Mouse (Mus musculus) induced T-regulatory cell, adult 2 months (primary cell): ENCODE measurements around the gene Lkaaear1.

Experiments used
- DNase-seq: peaks from one replicate; pipeline ENCODE4 v3.0.0-alpha.2; 2012; ENCODE audit warnings: low read depth

The Lkaaear1 gene

DNA sequence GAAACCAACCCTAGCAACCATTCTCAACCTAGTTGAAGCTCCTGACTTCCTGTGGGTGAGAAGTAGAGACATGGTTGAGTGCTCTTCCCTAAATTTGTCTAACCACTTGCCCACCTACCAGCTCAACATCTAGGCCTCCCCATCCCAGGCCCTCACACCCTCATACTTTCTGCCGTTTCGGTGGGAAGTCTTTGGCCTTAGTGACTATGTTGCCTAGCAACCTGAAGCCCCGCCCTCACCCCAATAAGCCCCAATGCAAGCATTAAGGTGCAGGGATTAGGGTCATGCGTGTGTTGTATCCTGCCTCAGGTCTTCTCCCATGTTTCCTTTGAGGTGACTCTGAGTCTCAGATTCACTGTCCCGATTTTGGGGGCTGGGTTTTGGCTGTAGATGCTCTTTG is at the start of gene Lkaaear1:
Gene Lkaaear1, minus strand, starts transcription at position 202 of the 400 bp plus-strand sequence.
- DNase-seq: no peak

DNA sequence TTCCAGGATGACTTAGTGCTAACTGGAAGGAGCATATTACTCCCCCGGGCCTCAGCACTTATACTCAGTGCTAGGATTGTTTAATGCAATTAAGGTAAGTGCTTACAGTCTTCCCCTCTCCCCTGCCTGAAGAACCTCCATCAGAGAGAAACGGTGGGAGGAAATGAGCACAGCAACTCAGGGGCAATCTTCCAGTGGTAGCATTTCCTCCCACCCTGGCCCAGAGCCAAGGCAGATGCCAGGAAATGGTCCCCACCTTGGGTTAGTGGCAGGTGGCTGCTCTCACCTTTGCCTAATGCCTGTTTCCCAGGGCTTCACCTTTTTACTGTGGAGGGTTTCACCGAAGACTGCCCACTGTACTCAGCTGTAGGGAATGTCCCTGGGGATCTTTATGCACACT is 31.8 kb upstream of the Lkaaear1 start:
- no peak for DNase-seq

DNA sequence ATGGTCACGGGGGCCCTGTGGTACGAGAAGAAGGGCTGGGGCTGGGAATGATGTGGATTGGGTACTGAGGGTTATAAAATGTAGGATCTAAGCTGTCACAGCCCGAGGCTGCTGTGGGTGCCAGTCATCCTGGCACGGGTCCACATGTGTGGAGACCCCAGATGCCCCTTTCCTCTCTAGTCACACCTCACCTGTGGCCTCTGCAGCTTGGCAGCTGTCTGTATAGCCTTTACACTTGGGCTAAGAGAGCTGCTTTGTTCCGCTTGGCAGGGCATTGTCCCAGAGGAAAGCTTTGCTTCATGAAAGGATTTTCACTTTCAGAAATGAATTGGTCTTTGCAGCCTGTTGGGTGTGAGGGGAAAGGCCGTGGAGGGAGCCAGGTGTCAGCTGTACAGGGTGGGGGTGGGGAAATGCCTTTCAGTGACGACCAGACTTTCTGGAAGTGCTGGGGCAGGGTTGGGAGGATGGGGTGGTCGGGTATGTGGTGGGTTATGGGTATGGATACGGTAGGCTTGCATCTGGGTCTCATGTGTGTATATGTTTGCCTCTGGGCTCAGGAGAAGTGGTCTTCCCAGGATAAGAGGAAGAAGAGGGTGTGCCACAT is 29.5 kb upstream of the Lkaaear1 start:
- DNase-seq: no peak

DNA sequence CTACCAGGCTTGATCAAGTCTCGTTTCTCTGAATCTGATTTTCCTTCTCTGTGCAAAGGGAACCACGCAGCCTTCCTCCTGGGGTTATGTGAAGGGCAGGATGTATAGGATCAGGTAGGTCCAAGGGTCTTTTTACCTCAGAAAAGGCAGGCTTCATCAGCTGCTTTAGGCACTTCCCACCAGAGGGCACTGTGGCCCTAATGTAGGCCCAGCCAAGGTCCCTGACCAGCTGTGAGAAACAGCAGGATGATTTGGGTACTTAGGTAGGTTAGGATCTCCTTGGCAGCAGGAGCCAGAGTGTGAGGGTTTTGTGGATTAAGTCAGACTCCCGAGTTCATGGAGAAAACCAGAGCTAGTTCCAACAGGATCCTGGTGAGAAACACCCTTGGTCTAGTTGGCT is 24.0 kb upstream of the Lkaaear1 start:
- peak; percentile 46 for DNase-seq

DNA sequence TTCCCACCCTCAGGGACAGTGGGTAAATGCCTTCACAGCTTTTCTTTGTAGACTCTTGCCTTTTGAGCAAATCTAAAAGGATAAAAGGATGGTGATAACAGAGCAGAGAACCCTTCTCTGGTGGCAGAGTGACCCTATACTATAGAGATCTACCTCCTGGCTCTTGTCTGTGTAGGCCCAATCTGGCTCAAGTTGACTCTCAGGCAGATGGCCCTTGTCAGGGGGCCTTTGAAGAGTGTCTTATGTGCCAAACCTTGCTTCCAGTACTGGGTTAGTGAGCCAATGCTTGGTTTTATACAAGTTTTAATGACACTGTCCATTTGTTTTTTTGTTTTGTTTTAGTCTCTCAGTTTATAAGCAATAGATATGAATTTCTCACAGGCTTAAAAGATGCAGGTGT is 23.0 kb upstream of the Lkaaear1 start:
- DNase-seq: no peak

DNA sequence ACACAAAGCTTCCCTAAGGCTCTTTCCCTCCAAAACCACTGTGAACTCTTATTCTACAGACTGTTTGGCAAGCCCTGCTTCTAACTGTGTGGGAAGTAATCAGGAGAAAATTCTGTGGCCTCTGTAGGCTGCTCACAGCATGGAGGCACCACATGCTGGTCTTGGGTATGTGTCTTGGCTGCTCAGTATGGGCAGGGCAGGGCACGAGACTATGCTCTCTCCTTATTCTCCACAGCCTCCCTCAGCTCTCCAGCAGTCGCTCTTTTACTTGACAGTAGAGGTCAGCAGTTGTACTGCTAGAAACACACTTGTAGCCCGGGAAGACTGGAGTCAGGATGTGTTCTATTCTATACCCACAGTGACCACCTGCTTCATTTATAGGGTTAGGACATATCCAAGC is 21.8 kb upstream of the Lkaaear1 start:
- DNase-seq: no peak

DNA sequence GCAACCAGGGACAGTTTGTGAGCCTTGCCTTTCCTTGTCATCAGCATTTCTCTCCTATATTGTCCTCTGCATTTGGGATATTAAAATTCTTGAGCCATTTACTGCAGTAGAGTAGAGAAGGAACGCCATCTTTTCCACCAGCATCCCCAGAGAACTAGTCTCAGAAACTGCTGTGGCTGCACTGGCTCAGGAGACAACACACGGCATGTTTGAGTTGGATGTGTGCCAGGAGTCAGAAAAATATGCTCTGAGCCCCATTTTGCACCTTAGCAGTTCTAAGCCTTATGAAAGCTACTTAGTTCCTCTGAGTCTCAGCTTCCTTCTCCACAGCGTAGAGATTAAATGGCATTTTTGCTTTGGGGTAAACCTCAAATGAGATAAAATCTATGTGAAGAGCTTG is 18.7 kb upstream of the Lkaaear1 start:
- DNase-seq: no peak

DNA sequence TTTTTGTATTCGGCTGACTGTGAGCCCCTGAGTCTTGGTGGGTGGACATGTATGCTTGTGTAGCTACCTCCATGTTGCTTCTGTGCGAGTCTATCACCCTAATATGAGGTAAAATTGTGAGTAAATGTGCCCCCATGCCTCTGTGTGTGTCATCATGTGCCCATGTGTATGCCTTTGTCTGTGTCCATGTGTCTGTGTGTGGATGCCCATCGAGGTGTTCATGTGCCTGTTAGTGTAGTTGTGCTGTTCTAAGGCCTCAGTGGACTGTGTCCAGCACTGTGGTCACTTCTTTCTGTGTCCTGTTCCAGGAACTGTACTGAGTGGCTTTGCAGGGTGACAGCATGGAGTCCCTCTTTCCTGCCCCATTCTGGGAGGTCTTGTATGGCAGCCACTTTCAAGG is 17.1 kb upstream of the Lkaaear1 start:
- DNase-seq: no peak

DNA sequence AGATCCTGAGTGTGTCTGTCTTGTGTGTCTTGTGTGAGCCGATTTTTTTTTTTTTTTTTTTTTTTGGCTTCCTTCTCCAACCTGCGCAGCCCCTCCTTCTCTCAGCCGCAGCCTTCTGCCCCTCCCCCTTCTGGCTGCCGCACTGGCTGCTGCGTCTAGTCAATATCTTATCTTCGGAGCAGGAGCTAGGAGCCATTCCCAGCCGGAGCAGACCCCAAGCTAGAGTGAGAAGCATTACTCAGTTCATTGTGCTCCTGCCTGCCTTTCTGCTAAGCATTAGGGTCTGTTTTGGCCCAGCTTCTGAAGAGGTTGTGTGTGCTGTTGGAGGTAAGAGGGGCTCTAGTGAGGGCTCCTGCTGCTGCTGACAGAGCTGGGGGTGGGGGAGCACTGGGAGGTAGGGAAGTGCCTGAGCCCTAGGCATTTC is 16.7 kb upstream of the Lkaaear1 start, which contains the start of gene Oprl1:
Gene Oprl1, plus strand, starts transcription at position 114 of the 424 bp plus-strand sequence.
- DNase-seq: no peak

DNA sequence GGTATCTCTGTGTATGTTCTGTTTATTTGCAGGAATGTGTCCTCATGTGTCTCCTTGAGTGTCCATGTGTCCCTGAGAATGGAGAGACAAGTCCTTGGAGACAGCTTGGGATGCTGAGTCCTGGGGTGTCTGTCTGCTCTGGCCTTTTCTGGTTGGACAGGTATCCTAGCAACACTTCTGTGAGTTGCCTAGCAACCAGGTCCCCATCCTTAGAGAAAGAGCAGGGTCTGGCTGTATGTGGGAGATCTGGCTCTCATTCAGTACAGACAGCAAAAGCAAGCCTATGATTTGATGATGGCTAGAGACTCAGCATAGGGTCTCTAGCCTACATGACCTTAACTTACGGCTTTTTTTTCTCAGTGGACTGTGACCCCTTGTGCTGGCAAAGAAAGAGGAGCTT is 15.5 kb upstream of the Lkaaear1 start:
- DNase-seq: no peak

DNA sequence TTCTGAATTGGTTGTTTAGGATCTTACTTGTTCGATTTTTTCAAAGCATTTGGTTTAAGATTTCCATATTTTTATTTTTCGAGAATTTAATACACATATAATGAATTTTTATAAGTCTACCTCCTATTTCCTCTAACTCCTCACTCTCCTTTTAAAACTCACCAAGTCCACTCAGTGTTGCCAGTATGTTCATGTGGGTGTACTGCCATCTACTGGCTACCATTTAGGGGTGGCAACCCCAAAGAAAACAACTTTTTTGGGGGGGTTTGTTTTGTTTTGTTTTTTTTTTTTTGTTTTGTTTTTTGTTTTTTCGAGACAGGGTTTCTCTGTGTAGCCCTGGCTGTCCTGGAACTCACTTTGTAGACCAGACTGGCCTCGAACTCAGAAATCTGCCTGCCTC is 8.4 kb upstream of the Lkaaear1 start:
- DNase-seq: peak; percentile 73

DNA sequence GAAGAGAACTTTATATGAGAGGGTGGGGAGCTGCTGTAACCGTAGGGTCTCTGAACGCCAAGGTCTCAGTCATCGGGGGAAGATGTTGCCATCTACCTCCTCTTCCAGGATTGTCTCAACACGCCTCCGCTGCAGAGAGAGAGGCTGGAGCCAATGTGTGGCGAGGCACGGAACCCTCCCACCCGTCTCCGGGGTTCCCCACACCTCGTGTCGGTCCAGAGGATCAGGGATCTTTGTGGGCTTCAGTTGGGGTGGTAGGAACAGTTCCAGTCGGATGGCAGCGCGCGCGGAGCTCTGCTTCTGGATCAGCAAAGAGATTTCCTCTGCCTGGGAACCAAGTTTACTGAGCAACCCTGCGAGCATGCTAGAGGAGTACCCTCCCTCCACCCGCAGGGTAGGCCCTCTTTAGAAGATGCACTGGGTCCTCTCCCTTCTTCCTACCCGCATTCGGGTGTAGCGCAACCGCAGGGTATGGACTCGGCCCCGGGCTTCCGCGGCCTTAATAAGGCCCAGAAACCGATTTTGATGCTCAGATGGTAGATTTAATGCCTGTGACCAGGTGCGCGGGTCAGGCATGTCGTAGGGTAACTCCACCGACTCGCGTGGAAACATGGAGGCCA is 1.3 kb downstream of the Lkaaear1 start:
- no peak for DNase-seq

DNA sequence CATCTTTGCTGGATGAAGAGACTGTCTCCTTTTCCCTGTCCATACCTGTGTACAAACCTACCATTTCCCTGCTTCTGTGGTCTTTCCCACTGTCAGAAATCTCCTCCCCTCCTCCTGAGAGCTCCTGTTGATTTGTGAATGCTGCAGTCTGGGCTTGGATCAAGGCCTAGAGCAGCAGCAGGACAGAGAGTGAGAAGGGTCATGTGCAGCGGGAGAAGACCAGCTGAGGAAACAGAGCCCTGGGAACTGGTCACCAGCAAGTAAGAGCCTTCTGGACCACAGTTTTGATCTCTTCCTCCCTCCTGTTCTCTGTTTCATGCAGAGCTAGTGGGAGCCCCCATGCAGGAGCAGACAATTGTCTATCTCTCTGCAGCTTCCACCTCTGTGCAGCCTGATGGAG is 2.5 kb downstream of the Lkaaear1 start:
- DNase-seq: no peak

DNA sequence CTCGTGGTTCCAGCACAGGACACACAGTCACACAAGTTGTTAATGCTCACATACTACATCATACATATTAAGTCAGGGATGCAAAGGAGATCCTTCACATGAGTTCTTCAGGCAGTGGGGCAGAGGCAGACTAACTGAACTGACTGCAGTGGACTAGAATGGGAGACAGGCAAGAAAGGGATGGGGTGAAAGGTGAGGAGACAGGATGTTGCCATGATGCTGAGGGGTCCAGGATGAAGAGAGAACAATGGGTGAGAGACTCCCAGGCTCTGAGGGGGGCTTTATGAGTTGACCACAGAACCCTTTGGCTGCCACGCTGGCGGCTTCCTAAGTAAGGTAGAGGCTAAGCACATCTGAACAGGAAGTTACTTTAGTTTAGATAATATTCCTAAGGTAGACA is 3.7 kb downstream of the Lkaaear1 start:
- DNase-seq: no peak

DNA sequence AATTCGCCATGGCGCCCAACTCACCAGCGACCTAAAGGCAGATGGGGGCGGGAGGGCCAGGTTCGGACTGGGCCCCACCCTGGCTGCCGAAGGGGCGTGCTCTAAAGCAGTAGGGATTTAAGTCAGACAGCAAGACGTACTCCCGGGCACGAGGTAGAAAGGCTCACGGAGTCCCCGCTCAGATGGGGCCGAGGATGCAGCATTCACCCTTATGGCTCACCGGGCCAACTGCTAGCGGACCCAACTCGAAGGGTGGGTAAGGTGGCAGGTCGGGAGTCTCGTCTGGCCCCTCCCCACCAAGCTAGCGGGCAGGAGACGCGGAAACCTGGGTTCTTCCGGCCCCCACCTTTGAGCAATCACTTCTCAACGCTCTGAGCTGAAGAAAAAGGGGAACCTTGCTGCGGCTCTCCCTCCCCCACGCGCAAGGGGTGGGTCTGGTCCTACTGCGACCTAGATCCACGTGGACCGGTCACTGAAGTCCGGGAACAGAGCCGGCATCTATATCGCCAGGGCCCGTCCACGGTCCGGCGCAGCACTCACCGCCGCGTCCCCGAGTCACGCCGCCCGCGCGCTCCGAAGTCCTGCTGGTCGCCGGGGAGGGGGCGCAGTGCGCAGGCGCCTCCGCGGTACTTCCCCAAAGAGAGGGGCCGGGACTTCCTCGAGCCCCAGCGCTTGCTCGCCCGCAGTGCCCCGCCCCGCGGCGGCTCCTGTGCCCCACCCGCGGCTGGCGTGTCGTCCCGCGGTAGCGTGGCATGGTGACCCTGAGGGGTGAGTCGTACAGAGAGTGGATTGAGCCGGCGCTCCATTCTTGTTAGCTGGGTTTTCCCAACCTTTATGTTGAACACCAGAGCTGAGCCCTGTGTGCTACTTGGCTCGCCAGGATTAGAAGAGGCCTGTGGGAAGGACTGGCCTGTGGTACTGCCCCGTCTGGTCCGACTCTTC is 4.6 kb downstream of the Lkaaear1 start, which contains the start of gene Rgs19:
Gene Rgs19, minus strand, starts transcription at position 639 of the 942 bp plus-strand sequence.
- DNase-seq: peak; percentile 92

DNA sequence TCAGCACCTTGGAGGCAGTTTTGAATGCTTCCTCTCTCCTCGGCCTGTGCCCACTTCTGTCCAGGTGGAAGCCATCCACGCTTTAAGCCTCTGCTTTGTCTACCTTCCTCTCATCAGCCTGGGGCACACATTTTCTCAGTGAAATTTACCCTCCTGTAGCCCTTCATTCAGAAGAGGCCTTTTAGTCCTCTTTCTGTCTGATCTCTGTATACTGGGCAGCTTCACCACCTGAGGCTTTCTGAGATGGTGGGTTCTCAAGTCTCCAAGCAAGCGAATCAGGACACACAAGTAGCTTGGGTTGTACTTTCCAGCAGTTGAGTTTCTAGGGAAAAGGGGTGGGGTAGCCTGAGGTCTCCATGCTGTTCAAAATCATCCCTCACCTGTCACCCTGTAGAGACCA is 5.9 kb downstream of the Lkaaear1 start:
- DNase-seq: no peak

DNA sequence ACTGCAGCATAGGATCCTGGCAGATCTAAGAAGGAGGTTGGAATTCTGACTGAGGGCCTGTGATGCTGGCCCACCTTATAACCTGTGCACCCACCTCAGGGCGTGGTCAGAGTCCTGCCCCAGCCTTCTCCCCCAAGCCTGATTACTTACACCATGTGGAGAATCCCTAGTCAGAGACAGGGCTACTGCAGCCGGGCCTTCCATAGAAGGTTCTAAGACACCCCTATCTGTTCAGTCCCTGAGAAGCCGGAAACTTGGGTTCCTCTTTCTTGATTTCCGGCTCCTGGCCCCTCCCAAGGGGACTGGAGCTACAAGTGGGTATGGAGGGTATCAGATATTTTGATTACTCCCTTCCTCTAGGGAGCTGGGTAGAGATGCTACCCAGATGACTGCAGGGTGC is 6.7 kb downstream of the Lkaaear1 start:
- peak; percentile 61 for DNase-seq

DNA sequence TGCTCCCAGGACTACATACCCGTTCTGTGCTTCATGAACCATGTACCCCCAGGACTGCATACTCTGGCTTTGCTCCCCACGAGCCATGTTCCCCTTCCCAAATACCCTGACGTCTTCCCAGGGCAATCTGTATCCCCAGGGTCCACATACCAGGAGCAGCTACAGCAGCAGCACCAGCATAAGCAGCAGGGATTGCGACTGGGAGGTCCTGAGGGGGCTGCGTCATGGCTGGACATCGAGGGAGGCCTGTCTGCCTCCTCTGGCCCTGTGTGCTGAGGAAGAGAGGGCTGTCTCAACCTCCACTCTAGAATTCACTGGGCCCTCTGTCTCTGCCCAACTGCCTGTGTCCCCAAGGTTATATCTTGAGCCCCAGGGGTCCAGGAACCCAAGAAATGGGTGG is 7.2 kb downstream of the Lkaaear1 start:
- DNase-seq: no peak

DNA sequence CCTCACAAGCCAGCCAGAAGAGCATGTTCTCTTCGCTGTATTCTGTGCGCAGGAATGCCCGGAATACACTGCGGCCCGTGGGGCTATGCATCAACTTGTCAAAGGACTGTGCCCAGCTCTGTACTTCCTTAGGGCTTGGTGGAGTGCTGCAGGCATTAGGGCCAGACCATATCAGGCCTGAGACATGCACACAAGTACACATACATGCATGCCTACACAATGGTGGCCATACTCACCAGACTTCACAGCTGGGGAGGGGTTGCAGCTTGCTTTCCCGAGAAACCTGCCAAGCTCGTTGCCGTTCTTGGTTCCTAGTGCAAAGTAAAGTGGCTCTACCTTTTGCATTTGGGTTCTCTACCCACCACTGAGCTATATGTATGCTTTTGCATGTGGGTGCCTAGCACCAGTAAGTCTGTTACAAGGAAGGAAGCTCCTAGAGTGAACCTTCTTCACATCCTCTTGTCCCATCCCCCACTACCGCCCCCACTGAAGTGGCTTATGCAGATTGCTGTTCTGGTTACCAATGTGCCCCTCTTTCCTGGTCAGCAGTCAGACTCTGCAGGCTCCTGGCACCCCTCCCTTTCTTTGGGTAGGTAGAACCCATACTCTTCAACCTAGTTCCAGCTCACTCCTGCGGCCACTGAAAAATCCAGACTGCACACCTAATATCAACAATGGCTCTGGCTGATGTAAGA is 8.6 kb downstream of the Lkaaear1 start:
- no peak for DNase-seq

DNA sequence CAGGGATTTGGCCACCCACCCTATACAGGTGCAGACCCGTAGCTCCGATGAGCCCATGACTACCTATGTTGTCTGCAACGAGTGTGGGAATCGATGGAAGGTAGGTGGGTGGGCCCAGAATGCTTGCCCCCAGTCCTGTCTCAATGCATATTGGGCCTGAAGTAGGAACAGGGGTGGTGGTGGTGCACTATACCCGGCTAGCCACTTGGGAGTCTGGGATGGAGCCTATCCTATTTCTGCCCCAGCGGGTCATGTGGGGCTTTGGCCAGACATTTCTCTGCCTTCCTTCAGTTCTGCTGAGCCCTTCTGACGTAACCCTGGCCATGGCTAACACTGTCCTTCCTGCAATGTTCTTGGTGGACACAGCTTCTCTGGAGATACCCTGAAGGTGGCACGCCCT is 10.7 kb downstream of the Lkaaear1 start:
- no peak for DNase-seq

DNA sequence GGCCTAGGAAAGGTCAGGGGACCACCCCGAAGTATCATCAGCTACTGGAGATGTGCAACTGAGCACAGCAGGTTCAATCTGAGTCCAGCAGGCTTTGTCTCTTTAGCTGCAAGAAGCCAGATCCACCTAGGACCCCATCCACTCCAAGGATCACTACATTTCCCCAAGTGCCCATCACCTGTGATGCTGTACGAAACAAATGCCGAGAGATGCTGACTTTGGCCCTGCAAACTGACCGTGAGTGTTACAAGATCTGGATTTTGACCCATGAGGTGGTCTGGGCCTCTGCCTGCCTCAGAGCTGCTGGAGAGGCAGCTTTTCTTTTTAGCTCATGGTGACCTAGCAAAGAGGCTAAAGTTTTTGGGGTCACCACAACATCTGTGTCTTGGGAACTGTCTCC is 12.6 kb downstream of the Lkaaear1 start:
- DNase-seq: no peak

DNA sequence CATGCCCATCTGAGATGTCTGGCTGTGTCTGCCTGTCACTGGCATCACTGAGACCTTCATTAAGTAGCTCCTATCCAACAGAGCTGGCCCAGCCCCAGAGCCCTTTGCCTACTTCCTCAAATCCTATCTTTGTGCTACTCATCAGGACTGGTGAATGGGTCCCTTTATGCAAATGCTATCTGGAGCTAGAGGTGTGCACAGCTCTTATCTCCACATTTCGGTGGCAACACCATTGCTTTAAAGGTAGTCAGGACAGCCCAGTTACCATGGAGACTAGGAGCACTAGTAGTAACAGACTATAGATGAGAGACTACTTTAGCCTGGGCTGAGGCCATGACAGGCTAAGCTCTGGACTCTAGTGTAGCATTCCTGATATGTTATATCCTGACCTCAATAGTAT is 13.5 kb downstream of the Lkaaear1 start:
- DNase-seq: no peak
